Mouse (Mus musculus): ENCODE results near the gene Cfap36.

Cfap36 gene

DNA sequence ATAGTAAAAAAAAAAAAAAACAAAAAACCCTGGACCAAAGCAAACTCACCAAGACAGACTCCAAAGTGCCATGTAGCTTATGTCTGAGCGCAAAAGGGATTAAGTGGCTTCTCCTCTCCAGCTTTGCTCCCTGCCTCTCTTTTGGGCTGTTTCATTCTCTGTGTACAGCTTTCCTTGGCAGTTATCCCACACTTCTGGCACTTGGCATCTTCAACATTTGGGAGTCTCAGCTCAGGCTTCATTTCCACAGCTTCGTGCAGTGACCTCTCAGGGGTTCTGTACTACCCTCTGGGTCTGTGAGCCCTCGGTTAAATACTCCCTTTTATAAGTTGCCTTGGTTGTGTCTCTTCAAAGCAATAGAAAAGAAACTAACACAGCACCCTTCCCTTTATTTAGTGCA lies 66.6 kb downstream of the Cfap36 start:
- no peak for DNase-seq (ENCODE audit: low spot score)

DNA sequence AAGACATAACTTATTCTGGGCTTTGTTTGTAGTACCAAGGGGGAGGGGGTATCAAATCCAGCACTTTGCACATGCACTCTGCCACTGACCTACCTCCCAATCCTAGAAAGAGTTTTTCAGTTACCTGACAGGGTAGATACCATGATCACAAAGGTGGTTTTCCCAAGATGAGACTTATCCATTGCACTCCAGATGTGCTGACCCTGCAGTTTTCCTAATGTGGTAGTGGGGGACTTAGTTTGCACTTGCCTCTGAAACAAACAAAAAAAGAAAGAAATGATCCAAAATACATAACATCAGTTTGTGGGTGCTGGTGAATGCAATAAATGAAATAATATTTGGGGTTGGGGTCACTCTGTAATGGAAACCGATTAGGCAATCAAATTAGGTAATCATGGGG lies 67.9 kb downstream of the Cfap36 start:
- DNase-seq (ENCODE audit: low spot score), result no peak

DNA sequence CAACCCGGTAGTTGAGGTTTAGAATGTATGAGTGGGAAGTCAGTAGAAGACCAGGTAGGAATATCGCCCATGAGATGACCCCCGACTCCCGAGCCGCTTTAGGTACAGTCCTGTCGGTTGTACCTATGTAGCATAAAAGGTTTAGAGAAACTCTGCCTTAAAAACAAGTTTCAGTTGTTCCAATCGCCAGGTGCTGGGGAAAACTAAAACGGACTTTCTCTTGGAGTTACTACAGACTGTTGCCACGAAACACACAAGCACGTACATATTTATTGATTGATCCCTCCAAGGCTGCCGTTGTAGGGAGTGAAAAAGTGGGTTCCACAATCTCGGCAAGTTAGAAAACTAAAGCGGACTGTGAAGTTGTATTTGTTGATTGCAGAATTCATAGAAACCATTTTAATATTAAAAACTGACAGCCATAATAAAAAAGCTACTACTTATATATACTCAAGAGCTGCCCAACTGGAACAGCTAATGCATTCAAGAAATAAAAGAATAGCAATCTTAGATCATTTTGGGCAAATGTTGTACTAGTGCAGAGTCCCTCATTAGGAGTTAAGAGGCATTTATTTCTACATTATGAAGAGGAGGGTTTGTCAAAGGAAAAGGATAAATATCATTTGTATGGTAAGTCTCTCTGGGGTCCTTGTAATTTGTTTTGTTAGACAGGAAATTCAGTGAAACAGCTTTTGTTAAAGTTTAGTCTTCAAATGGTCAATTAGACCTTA lies 73.3 kb downstream of the Cfap36 start:
- no peak for DNase-seq (ENCODE audit: low spot score)

- peak; percentile 72 for DNase-seq (ENCODE audit: low spot score)
Observed at GRCm38 (mm10) chr11:29173125-29173631, 74.0 kb downstream of the Cfap36 start.

DNA sequence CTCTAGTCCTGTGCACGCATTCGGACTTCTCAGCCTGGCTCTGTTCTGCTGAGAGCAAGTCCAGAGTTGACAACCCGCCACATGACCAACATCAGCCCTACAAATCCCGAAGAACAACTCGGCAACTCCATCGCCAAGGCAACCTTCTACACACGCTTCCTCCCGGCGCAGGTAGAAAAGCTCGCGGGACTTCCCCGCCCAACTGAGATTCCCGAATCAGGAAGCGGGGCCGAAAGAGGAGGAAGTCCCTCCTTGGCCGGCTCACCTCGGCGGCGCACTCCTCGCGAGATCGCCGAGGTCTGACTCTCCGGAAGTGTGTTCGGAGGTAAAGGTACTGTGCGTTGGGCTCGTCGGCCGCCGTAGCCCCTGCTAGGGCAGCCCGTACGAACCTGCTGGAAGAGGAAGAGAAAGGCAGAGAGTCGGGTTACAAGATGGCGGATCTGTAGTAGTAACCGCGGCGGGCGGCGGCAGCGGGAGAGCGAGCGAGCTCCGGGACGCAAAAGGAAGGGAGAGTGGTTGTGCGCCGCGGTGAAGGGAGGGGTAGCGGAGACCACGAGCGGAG lies 74.6 kb downstream of the Cfap36 start, which contains the start of gene Ppp4r3b:
Gene Ppp4r3b, plus strand, starts transcription at position 328 of the 562 bp plus-strand sequence.
- DNase-seq (ENCODE audit: low spot score), result peak; percentile 95

DNA sequence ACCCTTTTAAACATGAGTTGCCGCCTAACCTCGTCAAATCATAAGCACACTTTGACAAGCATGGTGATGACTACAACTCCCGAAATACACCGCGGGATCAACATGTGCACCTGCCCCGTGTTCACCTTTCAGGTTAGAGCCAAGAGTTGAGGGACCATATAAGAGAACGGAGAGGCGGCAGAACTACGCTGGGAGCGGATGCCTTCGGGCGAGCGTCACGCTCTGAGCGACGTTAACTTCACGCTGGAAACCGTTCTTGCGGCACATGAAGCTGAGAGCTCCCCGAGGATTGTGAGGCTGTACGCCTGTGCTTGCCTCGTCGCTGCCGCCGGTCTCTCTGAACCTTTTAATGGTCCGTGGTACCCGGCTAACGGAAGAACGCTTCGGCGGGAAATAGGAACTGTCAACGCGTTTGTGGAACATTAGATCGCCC lies 75.2 kb downstream of the Cfap36 start:
- DNase-seq (ENCODE audit: low spot score), result peak; percentile 59

Measured in testis, postnatal 10 days (tissue).